Mouse (Mus musculus) neural tube, embryonic 15.5 days (tissue): ENCODE data around the gene Gm28053. TPM values are rescaled to one million over a fixed set of nuclear protein-coding genes. Genes with fewer than 3 reads are reported as not detected.

Source experiments
- ATAC-seq: fragments of 200-750 bp; cut with Nextera tagmentation; 2 replicates; pipeline ENCODE4 v1.8.0; 2017; ENCODE audit warnings: mild to moderate bottlenecking, moderate TSS enrichment, moderate library complexity; ENCODE audit not compliant: low FRiP score
- H3K27ac ChIP-seq: fragments of 300-500 bp; sonication (generic); replicated peaks from 2 replicates; pipeline ENCODE4 v1.5.1; 2015; ENCODE audit warnings: mild to moderate bottlenecking, inconsistent platforms
- H3K27me3 ChIP-seq: fragments of 300-500 bp; sonication (generic); replicated peaks from 2 replicates; pipeline ENCODE4 v1.6.1; 2015; ENCODE audit warnings: inconsistent platforms
- H3K36me3 ChIP-seq: fragments of 300-500 bp; sonication (generic); 2 replicates; pipeline ENCODE4 v1.6.1; 2015; ENCODE audit warnings: inconsistent platforms
- H3K4me1 ChIP-seq: fragments of 300-500 bp; sonication (generic); 2 replicates; pipeline ENCODE4 v1.6.1; 2015; ENCODE audit warnings: inconsistent platforms
- H3K4me2 ChIP-seq: fragments of 300-500 bp; sonication (generic); 2 replicates; pipeline ENCODE4 v1.6.1; 2015; ENCODE audit warnings: inconsistent platforms, mild to moderate bottlenecking, moderate library complexity
- H3K4me3 ChIP-seq: fragments of 300-500 bp; sonication (generic); replicated peaks from 2 replicates; pipeline ENCODE4 v1.5.1; 2015; ENCODE audit warnings: mild to moderate bottlenecking, inconsistent platforms
- H3K9ac ChIP-seq: fragments of 300-500 bp; sonication (generic); replicated peaks from 2 replicates; pipeline ENCODE4 v1.6.1; 2015; ENCODE audit warnings: mild to moderate bottlenecking, inconsistent platforms
- H3K9me3 ChIP-seq: fragments of 300-500 bp; sonication (generic); replicated peaks from 2 replicates; pipeline ENCODE4 v1.6.1; 2016; ENCODE audit warnings: inconsistent platforms
- WGBS: fragments of 180-500 bp; shearing (Covaris S2); methylation state at CpG from one replicate; pipeline ENCODE4 v1.1.7; 2015; ENCODE audit warnings: mixed read lengths; 5-methylcytosine and 5-hydroxymethylcytosine counted together
- polyA plus RNA-seq: library from polyadenylated mRNA; unstranded; fragments of >200 nt; fragmentation: Nextera tagmentation; extraction: Ambion mirVana; gene quantifications from 2 replicates; pipeline ENCODE4 v1.2.1, GENCODE M21; 2015

The Gm28053 gene
- polyA plus RNA-seq, 1 experiment from 2014 or later = not detected

DNA sequence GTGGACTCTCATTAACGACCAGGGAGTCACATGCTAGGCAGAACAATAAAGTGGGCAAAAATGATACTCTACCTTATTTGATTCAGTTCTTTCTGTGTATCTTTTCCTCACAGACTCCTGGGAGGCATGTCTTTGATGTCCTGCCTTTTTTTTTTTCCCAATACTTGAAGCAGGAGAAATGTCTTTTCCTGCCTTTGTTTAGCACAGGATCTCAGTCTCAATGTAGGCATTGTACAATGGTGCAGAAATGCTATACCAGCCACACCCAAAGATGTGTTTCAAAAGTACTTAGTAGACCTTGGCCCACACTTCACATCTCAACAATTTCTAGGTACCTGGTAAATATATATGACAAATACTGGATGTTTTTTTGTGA is 20.9 kb upstream of the Gm28053 start:
- H3K4me3 ChIP-seq = no peak overlapping the region
- no peaks in the 10 kb centered on the region for H3K4me1 ChIP-seq
- H3K27ac ChIP-seq = no peak overlapping the region
- H3K36me3 ChIP-seq = no peaks in the 10 kb centered on the region
- 64% methylated on average over 1 of the region's 1 CpGs for WGBS
- H3K9me3 ChIP-seq = no peaks in the 10 kb centered on the region; the same call in 1 of the 2 replicates
- ATAC-seq = no peak
- no peak overlapping the region for H3K9ac ChIP-seq
- H3K4me2 ChIP-seq = no peak overlapping the region
- H3K27me3 ChIP-seq = no peaks in the 10 kb centered on the region

DNA sequence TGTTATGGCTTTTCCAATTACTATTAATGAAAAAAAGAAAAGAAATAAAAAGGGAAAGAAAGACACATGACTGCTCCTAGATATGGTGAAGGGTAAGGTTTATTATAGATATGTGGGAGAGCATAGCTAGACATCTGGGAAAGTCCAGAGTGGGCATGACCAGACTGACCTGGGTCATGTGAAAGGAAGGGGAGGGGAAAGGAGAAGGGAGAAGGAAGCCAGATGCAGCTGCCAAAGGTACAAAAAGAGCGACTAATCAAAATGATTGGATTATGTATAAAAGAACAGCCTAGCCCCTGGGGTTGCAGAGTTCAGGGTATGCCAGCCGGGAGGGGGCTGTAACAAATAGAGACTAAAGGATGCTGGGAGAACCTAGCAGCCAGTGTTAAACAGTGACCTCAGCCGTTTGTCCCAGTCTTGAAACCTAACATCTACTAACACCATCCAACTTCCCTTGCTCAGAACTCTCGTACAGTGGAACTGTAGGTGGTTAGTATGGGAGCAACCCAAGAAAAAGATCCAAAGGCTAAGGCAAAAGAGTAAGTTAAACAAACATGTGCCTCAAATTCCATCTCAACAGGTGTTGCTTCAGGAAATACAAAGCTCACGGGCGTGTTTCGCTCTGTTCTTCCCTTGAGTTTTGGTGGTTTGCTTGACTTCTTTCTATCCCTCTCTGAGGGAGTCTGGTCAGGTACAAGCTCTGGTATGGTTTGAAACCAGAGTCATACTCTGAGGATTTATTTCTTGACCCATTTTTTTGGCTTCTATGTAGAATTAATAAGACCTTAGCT is 20.1 kb upstream of the Gm28053 start:
- Histone ChIP-seq H3K4me1 (no peaks in the 10 kb centered on the region), H3K9ac (no peak overlapping the region), H3K27me3 (no peaks in the 10 kb centered on the region), H3K36me3 (no peaks in the 10 kb centered on the region), H3K27ac (no peak overlapping the region), H3K4me3 (no peak overlapping the region), H3K9me3 (no peaks in the 10 kb centered on the region; the same call in 1 of the 2 replicates), H3K4me2 (no peak overlapping the region)
- 86% methylated on average over 7 of the region's 7 CpGs for WGBS
- no peak for ATAC-seq

DNA sequence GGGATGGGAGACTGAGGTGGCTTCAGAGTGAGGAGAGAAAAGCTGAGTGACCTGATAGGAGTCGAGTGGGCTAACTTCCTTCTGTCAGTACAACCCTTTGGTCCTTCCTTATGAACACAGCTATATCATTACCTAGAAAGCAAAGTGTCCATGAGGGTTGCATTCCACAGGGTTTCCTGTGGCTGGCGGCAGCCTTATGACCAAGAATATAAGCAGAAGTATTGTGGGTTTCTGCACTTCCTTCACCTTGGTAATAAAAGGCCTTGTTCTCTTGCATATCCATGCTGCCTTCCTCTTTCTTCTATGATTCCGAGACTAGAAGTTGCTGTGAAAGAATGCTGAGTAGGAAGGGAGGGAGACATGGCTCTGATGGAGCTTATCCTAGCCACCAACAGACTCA is 19.5 kb upstream of the Gm28053 start:
- no peak for ATAC-seq
- H3K4me2 ChIP-seq = no peak overlapping the region
- WGBS = 88% methylated on average over 3 of the region's 3 CpGs
- no peaks in the 10 kb centered on the region for H3K4me1 ChIP-seq
- H3K36me3 ChIP-seq = no peaks in the 10 kb centered on the region
- no peak overlapping the region for H3K9ac ChIP-seq
- no peaks in the 10 kb centered on the region; the same call in 1 of the 2 replicates for H3K9me3 ChIP-seq
- H3K4me3 ChIP-seq = no peak overlapping the region
- H3K27ac ChIP-seq = no peak overlapping the region
- H3K27me3 ChIP-seq = no peaks in the 10 kb centered on the region

DNA sequence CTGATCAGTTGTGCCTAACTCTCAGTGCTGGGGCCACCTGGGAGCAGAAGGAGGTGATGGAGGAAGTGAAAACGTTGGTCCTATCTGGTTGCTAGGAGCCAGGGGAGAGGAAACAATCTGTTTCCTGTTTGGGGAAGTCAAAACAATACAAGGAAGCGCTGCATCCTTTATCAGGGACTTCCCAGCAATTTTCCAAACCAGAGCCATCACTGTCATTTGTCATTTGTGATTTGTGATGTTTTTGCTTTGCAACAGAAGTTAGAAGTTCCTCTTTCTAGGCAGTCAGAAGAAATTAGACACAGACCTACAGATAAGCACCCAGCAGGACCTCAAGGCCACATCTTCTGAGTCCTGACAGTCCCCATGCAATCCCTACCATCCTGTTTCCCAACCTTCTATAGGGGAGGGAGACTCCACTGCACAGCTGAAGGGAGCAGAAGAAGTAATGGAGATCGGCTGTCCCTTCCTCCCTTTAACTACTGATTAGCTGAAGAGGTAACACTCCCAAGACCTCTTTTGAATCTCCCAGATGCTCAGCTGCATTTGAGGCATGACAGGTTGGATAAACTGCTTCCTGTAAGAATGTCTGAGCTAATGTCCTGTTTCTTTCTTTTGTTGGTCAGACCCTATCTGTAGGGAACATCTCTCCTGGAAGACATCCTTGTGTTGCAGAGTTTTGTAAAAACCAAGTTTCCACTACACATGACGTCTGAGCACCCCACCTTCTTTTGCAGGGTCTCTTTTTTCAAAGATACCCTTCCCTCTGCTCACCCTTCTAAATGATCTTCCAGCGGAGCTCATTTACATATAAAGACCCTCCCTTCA is 17.9 kb upstream of the Gm28053 start:
- no peaks in the 10 kb centered on the region for H3K4me1 ChIP-seq
- H3K9me3 ChIP-seq = no peaks in the 10 kb centered on the region; the same call in 1 of the 2 replicates
- 61% methylated on average over 5 of the region's 5 CpGs for WGBS
- H3K9ac ChIP-seq = no peak overlapping the region
- no peak overlapping the region for H3K4me2 ChIP-seq
- 0 out of 2 replicates have a peak overlapping the region, but pooled peaks have one; percentile 18 for H3K27ac ChIP-seq
- no peaks in the 10 kb centered on the region for H3K27me3 ChIP-seq
- no peak for ATAC-seq
- no peaks in the 10 kb centered on the region for H3K36me3 ChIP-seq
- H3K4me3 ChIP-seq = no peak overlapping the region

DNA sequence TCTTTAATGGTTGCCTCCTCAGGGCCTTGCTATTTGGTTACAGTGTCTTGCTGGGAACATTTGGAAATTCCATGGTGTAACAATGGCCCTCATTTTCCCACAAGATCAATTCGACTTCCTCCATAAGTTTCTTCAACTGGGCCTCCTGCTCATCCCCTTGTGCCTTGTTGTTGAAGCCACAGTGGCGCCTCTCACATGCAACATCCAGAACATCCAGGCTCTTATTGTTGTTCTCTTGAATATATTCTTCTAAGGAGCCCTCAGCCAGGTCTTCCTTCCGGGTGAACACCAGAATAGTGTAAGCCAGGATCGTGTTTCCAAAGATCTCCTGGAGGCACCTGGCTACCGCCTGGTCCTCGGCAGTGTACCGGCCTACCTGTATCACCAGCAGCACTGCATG is 16.3 kb upstream of the Gm28053 start:
- Histone ChIP-seq H3K9ac (no peak overlapping the region), H3K27ac (no peak overlapping the region), H3K9me3 (no peaks in the 10 kb centered on the region), H3K4me2 (no peak overlapping the region), H3K4me3 (no peak overlapping the region), H3K36me3 (no peaks in the 10 kb centered on the region), H3K27me3 (no peaks in the 10 kb centered on the region), H3K4me1 (no peaks in the 10 kb centered on the region)
- no peak for ATAC-seq
- WGBS = 87% methylated on average over 7 of the region's 7 CpGs

DNA sequence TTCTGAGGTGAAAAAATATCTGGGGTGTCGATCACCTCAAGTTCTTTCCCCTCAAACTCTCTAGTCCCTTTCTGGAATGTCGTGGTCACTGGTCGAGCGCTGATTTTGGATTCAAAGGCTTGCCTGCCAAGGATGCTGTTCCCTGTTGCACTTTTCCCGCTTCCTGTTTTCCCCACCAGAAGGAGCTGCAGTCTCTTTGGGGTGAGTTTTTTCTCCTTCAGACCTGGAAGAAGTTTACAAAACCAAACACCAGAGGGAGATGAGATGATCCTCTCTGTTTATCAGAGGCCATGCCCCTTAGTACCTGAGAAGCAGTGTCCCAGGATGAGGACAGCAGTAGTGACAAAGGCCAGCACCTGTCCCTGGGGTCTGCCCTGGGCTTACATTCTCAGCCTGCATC is 15.8 kb upstream of the Gm28053 start:
- H3K4me1 ChIP-seq = no peaks in the 10 kb centered on the region
- 79% methylated on average over 5 of the region's 5 CpGs for WGBS
- no peaks in the 10 kb centered on the region for H3K36me3 ChIP-seq
- ATAC-seq = no peak
- no peak overlapping the region for H3K9ac ChIP-seq
- H3K27me3 ChIP-seq = no peaks in the 10 kb centered on the region
- H3K9me3 ChIP-seq = no peaks in the 10 kb centered on the region
- no peak overlapping the region for H3K4me2 ChIP-seq
- no peak overlapping the region for H3K27ac ChIP-seq
- H3K4me3 ChIP-seq = no peak overlapping the region

DNA sequence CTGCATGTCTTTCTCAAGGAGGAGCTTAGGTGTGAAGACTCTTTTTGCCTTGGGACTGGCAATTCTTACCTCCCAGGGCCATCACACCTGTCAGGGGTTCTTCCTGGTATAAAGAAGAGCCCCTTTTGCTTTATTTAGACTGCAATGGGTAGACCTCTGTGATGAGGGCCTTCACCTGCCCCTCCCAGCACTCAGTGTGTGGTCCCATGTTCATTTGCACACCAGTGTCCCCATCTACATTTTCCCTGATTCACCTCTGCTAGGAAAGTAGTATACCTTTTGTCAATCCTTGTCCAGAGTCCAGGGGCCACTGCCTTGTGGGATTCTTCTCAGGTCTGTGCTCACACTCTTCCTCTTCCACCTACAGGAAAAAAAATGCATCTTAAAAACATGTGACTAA is 14.3 kb upstream of the Gm28053 start:
- Histone ChIP-seq H3K9ac (no peak overlapping the region), H3K27me3 (no peaks in the 10 kb centered on the region), H3K9me3 (no peaks in the 10 kb centered on the region), H3K4me2 (no peak overlapping the region), H3K36me3 (no peaks in the 10 kb centered on the region), H3K27ac (no peak overlapping the region), H3K4me3 (no peak overlapping the region), H3K4me1 (no peaks in the 10 kb centered on the region)
- ATAC-seq = no peak

DNA sequence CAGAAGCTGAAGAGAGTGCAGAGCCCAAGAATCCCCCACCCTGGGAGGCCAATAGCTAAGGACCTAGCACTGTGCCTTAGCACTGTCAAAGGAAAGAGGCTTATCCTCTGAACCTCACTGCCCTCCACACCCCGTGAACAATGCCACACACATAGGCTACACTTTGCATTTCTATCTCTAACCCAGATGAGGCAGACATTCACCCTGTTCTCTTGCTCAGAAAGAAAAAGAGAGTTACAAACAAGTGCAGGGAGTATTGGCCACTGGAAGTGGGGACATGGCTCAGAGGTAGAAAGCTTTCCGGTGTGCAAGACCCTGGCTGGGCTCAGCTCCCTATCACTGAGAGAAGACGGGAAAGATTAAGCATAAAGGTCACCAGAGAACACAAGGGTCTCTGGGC is 12.3 kb upstream of the Gm28053 start:
- H3K9me3 ChIP-seq = no peaks in the 10 kb centered on the region
- H3K4me1 ChIP-seq = no peaks in the 10 kb centered on the region
- no peaks in the 10 kb centered on the region for H3K27me3 ChIP-seq
- no peak overlapping the region for H3K27ac ChIP-seq
- no peak overlapping the region for H3K4me3 ChIP-seq
- no peak overlapping the region for H3K9ac ChIP-seq
- no peak for ATAC-seq
- no peak overlapping the region for H3K4me2 ChIP-seq
- H3K36me3 ChIP-seq = no peaks in the 10 kb centered on the region
- 71% methylated on average over 3 of the region's 3 CpGs for WGBS

DNA sequence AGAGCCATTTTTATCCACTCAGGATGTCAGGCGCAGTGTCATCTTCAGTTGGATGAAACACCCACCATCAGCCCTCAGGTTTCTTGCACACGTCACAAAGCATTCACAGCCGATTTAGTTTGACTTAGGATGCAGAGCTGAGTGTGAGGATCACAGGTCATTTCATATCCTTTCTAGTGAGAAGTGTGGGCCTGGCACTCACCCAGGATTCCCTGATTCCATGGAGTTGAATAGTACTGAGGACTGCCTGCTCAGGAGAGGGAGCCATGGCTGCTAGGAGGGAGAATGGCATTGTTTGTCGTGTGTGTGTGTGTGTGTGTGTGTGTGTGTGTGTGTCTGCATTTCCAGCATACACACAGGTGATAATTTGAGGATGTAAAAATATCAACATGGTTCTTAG is 1.9 kb downstream of the Gm28053 start:
- H3K9me3 ChIP-seq = no peaks in the 10 kb centered on the region
- no peaks in the 10 kb centered on the region for H3K4me1 ChIP-seq
- no peaks in the 10 kb centered on the region for H3K36me3 ChIP-seq
- 87% methylated on average over 4 of the region's 4 CpGs for WGBS
- no peak overlapping the region for H3K4me3 ChIP-seq
- H3K9ac ChIP-seq = no peak overlapping the region
- ATAC-seq = no peak
- no peak overlapping the region for H3K27ac ChIP-seq
- H3K4me2 ChIP-seq = no peak overlapping the region
- no peaks in the 10 kb centered on the region for H3K27me3 ChIP-seq

DNA sequence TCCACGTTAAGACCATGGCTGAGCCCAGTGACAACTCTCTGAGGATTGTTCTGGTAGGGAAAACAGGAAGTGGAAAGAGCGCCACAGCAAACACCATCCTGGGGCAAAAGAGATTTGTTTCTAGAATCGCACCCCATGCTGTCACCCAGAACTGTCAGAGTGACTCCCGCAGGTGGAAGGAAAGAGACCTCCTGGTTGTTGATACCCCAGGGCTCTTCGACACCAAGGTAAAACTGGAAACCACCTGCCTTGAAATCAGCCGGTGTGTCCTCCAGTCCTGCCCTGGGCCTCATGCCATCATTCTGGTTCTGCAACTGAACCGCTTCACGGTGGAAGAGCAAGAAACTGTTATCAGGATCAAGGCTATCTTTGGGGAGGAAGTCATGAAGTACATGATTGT is 5.1 kb downstream of the Gm28053 start:
- no peaks in the 10 kb centered on the region for H3K9me3 ChIP-seq
- ATAC-seq = no peak
- WGBS = 89% methylated on average over 8 of the region's 8 CpGs

DNA sequence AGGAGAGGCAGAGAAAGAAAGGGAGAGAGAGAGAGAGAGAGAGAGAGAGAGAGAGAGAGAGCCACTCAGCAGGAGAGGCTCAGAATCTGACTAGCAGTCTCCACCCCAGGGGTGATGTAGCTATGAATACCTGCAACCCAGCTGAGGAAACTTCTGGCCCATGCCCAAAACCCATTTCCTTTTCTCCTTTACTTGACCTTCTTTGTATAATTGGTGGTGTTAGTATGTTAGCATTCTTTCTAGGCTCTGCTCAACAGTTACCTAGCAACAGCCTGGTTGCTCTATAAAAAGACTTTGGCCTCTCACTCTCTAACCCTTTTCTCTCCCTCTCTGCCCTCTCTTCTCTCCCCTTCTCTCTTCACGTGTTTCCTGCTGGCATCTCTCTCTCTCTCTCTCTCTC is 7.1 kb downstream of the Gm28053 start:
- Histone ChIP-seq H3K27me3 (no peaks in the 10 kb centered on the region), H3K36me3 (no peaks in the 10 kb centered on the region), H3K4me1 (no peaks in the 10 kb centered on the region), H3K9me3 (no peaks in the 10 kb centered on the region), H3K4me2 (no peak overlapping the region), H3K4me3 (no peak overlapping the region), H3K9ac (no peak overlapping the region), H3K27ac (no peak overlapping the region)
- WGBS = 0% methylated on average over 1 of the region's 1 CpGs
- ATAC-seq = no peak

More for the DNA sequence above, 5.1 kb downstream of the Gm28053 start:
- H3K4me1 ChIP-seq = no peaks in the 10 kb centered on the region
- no peaks in the 10 kb centered on the region for H3K36me3 ChIP-seq
- H3K4me3 ChIP-seq = no peak overlapping the region
- H3K27me3 ChIP-seq = no peaks in the 10 kb centered on the region
- no peak overlapping the region for H3K9ac ChIP-seq
- H3K4me2 ChIP-seq = no peak overlapping the region
- no peak overlapping the region for H3K27ac ChIP-seq

DNA sequence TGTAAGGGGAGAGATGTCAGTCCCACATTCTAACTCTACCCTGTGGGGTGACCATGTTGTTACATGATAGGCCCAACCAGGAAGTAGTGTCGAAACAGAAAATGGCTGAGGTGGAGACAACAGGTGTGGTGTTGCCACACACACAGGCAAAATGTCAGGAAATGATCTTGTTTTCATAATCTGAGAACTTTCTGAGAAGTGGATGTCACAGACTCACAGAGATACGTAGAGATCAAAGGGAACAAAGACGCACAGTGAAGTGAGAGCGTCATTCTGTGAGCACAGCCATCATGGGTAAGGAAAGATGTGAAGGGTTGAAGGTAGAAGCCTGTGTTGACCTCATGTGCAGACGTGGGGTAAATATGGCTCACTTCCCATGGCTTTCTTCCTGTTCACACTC is 9.4 kb downstream of the Gm28053 start:
- Histone ChIP-seq H3K4me1 (no peaks in the 10 kb centered on the region), H3K27me3 (no peaks in the 10 kb centered on the region), H3K4me3 (no peak overlapping the region), H3K9ac (no peak overlapping the region), H3K27ac (no peak overlapping the region), H3K4me2 (no peak overlapping the region), H3K9me3 (no peaks in the 10 kb centered on the region), H3K36me3 (no peaks in the 10 kb centered on the region)
- 88% methylated on average over 5 of the region's 5 CpGs for WGBS
- ATAC-seq = no peak
